Mouse (Mus musculus) hindbrain, embryonic 16.5 days (tissue): Measurements from ENCODE around the gene Tsr3. TPM values are rescaled to one million over a fixed set of nuclear protein-coding genes. Genes with fewer than 3 reads are reported as not detected.
A peak's percentile ranks its signal among the peaks of the same experiment; 100 is the strongest.

ENCODE experiments used
- ATAC-seq: fragments of 200-750 bp; cut with Nextera tagmentation; 2 replicates; pipeline ENCODE4 v1.8.0; 2017; ENCODE audit warnings: moderate TSS enrichment, moderate library complexity
- H3K27ac ChIP-seq: fragments of 300-500 bp; sonication (generic); 2 replicates; pipeline ENCODE4 v1.5.1; 2014; ENCODE audit warnings: low read depth, mild to moderate bottlenecking, control low read depth, low read length, moderate library complexity
- H3K27me3 ChIP-seq: fragments of 300-500 bp; sonication (generic); replicated peaks from 2 replicates; pipeline ENCODE4 v1.6.1; 2014; ENCODE audit warnings: low read length; ENCODE audit not compliant: control insufficient read depth, insufficient read depth
- H3K36me3 ChIP-seq: fragments of 300-500 bp; sonication (generic); 2 replicates; pipeline ENCODE4 v1.6.1; 2014; ENCODE audit warnings: mild to moderate bottlenecking, low read length, moderate library complexity, mixed read lengths; ENCODE audit not compliant: control insufficient read depth, insufficient read depth
- H3K4me1 ChIP-seq: fragments of 300-500 bp; sonication (generic); 2 replicates; pipeline ENCODE4 v1.6.1; 2014; ENCODE audit warnings: low read depth, low read length; ENCODE audit not compliant: control insufficient read depth, insufficient read depth
- H3K4me2 ChIP-seq: fragments of 300-500 bp; sonication (generic); 2 replicates; pipeline ENCODE4 v1.6.1; 2014; ENCODE audit warnings: mild to moderate bottlenecking, low read length, control low read depth, moderate library complexity
- H3K4me3 ChIP-seq: fragments of 300-500 bp; sonication (generic); 2 replicates; pipeline ENCODE4 v1.5.1; 2014; ENCODE audit warnings: mild to moderate bottlenecking, low read length, control low read depth, moderate library complexity
- H3K9ac ChIP-seq: fragments of 300-500 bp; sonication (generic); 2 replicates; pipeline ENCODE4 v1.6.1; 2014; ENCODE audit warnings: low read depth, mild to moderate bottlenecking, control low read depth, low read length, moderate library complexity
- H3K9me3 ChIP-seq: fragments of 300-500 bp; sonication (generic); 2 replicates; pipeline ENCODE4 v1.6.1; 2014; ENCODE audit warnings: mild to moderate bottlenecking, low read length, moderate library complexity; ENCODE audit not compliant: control insufficient read depth
- WGBS: fragments of 180-500 bp; shearing (Covaris S2); extraction: QIAGEN DNeasy Blood & Tissue Kit; methylation state at CpG from one replicate; pipeline ENCODE4 v1.1.7; 2014; 5-methylcytosine and 5-hydroxymethylcytosine counted together
- polyA plus RNA-seq: library from polyadenylated mRNA; unstranded; fragments of >200 nt; fragmentation: Nextera tagmentation; extraction: Ambion mirVana; gene quantifications from 2 replicates; pipeline ENCODE4 v1.2.1, GENCODE M21; 2015

Gene Tsr3
- polyA plus RNA-seq, 1 experiment from 2014 or later = 57.4 TPM

DNA sequence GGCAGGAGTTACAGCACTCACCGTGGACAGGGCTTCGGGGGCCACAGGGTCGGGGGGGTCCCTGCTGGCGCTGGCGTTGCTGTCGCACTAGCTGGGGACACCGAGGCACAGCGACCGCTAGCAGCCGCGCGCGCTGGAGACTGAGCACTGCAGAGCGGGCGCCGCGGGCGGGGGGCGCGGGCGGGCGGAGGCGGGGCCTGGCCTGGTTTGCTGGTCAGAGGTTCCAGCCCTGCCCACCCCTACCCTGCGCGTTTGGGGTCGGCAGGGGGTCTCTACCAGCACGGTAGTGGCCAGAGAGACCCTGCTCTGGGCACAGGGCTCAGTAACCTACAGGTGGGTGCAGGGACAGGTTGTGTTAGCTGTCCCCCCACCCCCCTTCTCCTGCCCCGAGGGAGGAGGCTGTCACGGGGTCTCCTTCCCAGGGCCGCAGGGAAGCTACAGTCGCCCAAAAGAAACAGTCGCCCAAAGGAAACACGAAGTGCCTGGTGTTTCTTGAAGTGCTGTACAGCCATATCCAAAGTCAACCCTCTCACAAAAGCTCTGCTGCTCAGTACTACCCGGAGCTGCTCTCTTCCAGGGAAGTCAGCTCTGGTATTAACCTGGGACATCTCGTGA is 16.3 kb downstream of the Tsr3 start, which contains the start of gene Baiap3:
Baiap3 (minus strand) TSS at position 225 of the 615 bp plus-strand sequence.
- H3K9me3 ChIP-seq = no peaks in the 10 kb centered on the region
- peaks cover 35% of the 10 kb centered on the region for H3K4me1 ChIP-seq
- H3K36me3 ChIP-seq = no peaks in the 10 kb centered on the region; the same call in 1 of the 2 replicates
- H3K4me3 ChIP-seq = peak within 1 kb of the TSS; percentile 39
- WGBS = 5% methylated on average over 24 of the region's 35 CpGs
- H3K4me2 ChIP-seq = peak within 1 kb of the TSS; percentile 61
- peaks cover 11% of the 10 kb centered on the region for H3K27me3 ChIP-seq
- peak; percentile 15; the same call in 1 of the 2 replicates for ATAC-seq
- H3K9ac ChIP-seq = peak within 1 kb of the TSS; percentile 53
- H3K27ac ChIP-seq = no peak within 1 kb of the TSS

DNA sequence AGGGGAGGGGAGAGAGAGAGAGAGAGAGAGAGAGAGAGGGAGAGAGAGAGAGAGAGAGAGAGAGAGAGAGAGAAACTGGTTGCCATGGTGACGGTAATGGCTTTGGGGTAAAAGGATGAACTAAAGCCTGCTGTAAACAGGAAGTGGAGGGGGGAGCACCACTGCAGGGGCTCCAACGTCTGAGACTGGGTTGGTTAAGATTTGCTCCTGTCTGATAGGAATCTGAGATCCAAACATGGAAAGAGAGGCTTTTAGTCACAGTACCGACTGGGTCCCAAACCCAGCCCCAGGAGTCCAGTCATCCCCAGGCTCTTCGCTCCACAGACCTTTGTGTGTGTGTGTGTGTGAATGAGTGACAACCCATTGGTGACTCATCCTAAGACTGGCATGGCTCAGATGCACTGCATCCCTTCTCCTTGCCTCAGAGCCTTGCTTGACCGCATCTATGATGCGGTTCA is 17.9 kb downstream of the Tsr3 start:
- H3K27ac ChIP-seq = no peak overlapping the region
- H3K27me3 ChIP-seq = peaks cover 11% of the 10 kb centered on the region

DNA sequence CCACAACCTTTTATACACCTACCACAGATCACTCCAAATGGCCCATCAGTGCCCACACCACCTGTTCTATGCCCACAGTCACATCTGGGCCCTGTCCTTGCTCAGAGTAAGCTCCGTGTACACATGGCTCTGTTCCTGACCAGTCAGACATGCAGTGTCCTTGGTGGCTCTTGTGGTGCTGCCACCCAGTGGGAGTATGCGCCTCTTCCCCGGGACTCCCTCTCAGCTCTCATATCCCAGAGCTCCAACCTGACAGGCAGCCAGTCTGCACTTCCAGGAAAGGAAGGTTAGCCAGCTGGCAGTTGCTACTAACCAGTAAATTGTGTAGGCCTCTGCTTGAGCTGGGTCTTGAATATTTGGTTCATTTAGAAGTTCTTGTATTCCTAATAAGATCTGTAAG is 24.5 kb downstream of the Tsr3 start:
- 78% methylated on average over 3 of the region's 3 CpGs for WGBS
- Histone ChIP-seq H3K9ac (no peak overlapping the region), H3K4me2 (no peak overlapping the region), H3K27me3 (no peaks in the 10 kb centered on the region), H3K4me3 (no peak overlapping the region), H3K36me3 (peaks cover 54% of the 10 kb centered on the region), H3K4me1 (peaks cover 1% of the 10 kb centered on the region; the same call in 1 of the 2 replicates), H3K9me3 (no peaks in the 10 kb centered on the region), H3K27ac (no peak overlapping the region)
- ATAC-seq = no peak

More for the DNA sequence above, 17.9 kb downstream of the Tsr3 start:
- Histone ChIP-seq H3K36me3 (peaks cover 3% of the 10 kb centered on the region), H3K4me1 (peaks cover 29% of the 10 kb centered on the region), H3K9ac (no peak overlapping the region), H3K9me3 (no peaks in the 10 kb centered on the region), H3K4me3 (no peak overlapping the region), H3K4me2 (no peak overlapping the region)
- 50% methylated on average over 6 of the region's 6 CpGs for WGBS
- no peak for ATAC-seq

DNA sequence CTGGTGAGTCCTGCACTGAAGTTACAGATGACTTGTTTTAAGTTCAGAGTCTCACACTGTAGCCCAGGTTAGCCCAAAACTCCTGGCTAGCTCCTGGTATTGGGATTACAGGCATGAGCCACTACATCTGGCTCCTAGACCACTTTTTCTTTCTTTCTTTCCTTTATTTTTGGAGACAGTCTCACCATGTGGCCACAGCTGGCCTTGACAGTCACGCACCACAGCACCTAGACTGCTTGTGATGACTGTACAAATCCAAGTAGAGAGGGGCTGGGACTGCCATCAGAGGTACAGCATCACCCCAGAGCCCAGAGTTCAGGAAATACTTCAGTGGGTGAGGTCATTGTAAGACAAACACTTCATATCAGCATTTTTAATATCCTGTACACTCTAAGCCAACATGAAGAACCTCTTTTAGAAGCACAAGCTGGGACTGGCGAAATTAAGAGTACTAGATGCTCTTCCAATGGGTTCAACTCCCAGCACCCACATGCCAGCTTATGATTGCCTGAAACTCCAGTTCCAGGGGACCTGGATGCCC is 30.9 kb downstream of the Tsr3 start:
- no peak for ATAC-seq
- no peak overlapping the region; the same call in 1 of the 2 replicates for H3K4me3 ChIP-seq
- H3K27ac ChIP-seq = no peak overlapping the region
- H3K9ac ChIP-seq = no peak overlapping the region
- H3K36me3 ChIP-seq = peaks cover 26% of the 10 kb centered on the region
- 78% methylated on average over 2 of the region's 2 CpGs for WGBS
- peaks cover 33% of the 10 kb centered on the region for H3K4me1 ChIP-seq
- peak overlapping the region; percentile 97 for H3K4me2 ChIP-seq
- H3K9me3 ChIP-seq = no peaks in the 10 kb centered on the region
- no peaks in the 10 kb centered on the region for H3K27me3 ChIP-seq

DNA sequence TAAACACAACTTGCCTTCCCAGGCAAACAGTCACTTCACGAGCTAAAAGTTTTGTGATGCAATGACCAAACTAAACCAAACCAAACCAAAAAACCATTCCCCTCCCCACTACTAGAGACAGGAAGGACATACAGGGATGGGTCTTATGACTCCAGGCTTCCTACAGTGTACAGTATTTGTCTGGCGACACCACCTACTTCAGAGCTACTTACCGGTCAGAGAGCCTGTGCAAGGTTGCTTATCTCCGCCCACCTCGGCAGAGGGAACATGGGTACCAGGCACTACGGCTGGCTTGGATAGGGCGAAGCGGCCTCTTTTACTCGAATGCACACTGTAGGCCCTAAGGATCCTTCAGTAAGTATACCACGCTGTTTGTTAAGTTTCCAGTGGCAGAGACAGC is 32.4 kb downstream of the Tsr3 start:
- WGBS = 1% methylated on average over 10 of the region's 10 CpGs
- no peak for ATAC-seq
- Histone ChIP-seq H3K4me1 (peaks cover 33% of the 10 kb centered on the region), H3K4me3 (peak overlapping the region; percentile 89), H3K9ac (peak overlapping the region; percentile 98), H3K9me3 (no peaks in the 10 kb centered on the region), H3K27ac (peak overlapping the region; percentile 99), H3K36me3 (peaks cover 13% of the 10 kb centered on the region), H3K27me3 (no peaks in the 10 kb centered on the region), H3K4me2 (peak overlapping the region; percentile 97)

DNA sequence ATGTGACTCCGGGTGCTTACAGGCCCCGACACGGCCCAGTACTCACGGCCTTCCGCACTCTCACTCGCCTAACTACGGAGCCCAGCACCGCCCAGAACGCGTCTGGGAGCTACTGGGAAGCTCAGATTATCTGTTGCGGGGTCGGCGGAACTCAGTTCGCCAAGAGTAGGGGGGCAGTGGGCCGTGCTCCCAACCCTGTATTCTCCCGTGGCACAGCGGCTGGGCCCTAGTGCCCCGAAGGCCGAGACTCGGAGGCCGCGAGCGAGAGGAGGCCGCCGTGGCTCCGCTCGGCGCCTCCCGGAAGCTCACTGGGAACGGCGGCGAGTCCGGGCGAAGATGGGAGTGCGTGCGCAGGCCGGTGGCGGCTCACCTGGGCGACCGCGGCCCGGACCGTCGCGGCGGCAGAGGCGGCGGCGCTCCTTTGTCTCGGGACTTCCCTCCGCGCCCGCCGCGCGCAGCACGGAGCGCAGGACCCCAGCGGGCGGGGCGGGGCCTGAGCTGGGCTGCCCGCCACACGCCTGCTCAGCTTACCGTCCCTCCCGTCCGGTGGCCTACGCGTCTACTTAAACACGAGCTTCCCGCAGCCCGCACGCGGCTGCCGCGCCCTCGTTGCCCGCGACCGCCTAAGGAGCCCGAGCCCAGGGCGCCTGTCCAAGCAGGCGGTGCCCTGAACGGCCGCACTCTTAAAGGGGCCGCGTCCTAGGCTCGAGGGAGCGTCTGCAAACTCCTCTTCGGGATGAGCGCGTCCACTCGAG is 33.2 kb downstream of the Tsr3 start:
- H3K9me3 ChIP-seq = no peaks in the 10 kb centered on the region
- H3K4me1 ChIP-seq = peaks cover 33% of the 10 kb centered on the region
- peak overlapping the region; percentile 99 for H3K27ac ChIP-seq
- peak overlapping the region; percentile 98 for H3K9ac ChIP-seq
- H3K4me3 ChIP-seq = peak overlapping the region; percentile 89
- peak overlapping the region; percentile 97 for H3K4me2 ChIP-seq
- under 1% methylated on average over 64 of the region's 92 CpGs for WGBS
- no peaks in the 10 kb centered on the region for H3K27me3 ChIP-seq
- H3K36me3 ChIP-seq = peaks cover 6% of the 10 kb centered on the region
- ATAC-seq = peak; percentile 92

DNA sequence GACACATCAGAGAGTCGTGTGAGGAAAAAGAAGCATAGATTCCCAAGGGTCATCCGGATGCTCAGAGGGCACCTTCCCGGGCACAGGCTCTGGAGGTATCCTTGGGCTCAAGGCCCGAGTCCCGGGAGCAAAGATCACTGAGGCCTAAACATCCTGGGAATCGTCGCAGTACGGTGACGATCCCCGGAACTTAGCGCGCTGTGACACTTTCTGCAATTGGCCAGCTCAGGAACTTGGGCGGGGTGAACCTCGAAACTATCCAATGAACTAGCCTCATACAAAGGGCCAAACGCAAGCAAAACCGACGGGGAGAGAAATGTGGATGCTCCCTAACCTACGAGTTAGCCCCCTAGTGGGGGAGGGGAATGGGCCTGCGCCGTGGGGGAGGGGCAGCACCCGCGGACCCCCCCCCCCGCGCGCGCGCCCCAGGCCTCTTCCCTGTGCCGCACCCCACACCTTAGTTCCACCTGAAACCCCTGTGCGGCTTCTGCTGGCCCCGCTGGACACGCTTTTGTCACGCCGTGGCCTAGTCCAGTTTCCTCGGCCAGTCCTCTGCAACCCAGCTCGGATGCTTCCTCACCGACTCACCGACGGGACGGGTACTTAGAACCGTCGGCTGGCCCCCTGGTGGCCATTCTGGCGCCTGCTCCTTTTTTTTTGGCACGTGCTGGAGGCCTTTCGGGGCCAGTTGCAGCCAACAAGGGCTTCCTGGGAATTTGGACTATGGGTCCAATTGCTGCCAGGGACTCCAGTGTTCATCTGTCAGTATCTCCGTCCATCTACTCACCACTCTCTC is 33.9 kb downstream of the Tsr3 start:
- H3K4me3 ChIP-seq = peak overlapping the region; percentile 89
- peak; percentile 86 for ATAC-seq
- H3K36me3 ChIP-seq = no peaks in the 10 kb centered on the region
- peak overlapping the region; percentile 50 for H3K4me2 ChIP-seq
- peak overlapping the region; percentile 99 for H3K27ac ChIP-seq
- H3K9me3 ChIP-seq = no peaks in the 10 kb centered on the region
- H3K9ac ChIP-seq = peak overlapping the region; percentile 98
- peaks cover 33% of the 10 kb centered on the region for H3K4me1 ChIP-seq
- no peaks in the 10 kb centered on the region for H3K27me3 ChIP-seq
- WGBS = under 1% methylated on average over 39 of the region's 45 CpGs

DNA sequence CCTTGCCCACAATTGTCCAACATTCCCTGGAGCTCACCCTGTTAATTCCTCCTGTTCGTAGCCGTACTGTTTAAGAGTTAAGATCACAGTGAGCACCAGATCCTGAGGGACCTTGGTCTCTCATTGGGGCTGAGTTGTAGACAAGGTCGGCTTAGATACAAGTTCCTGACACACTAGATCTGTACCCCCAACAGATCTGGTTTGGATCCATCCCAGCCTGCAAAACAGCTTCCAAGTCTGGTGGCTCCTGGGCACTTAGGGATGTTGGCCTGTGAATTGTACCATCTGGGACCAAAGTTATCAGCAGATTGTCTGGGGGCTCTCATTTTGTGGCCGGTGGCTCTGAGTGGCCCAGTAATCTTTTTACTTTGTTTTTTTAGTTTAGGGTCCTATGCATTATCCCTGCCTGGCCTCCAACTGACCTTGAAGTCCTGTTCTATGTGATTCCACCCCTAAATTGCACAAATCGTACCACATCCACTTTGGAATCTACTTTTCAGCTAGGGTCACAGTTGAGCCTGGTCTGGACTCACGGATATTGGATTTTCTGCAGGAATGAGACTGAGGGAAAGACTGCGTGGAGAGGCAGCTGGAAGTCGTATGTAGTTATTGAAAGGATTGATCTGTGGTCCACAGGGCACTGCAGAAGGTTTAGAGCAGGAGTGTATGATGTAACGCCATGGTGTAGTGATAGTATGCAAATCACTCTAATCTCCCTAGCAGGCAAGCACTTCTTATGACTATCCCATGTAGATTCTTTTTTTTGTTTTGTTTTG is 34.8 kb downstream of the Tsr3 start, which contains the start of gene Ube2i:
Ube2i (minus strand) TSS at position 52 of the 776 bp plus-strand sequence.
- Histone ChIP-seq H3K4me2 (peak within 1 kb of the TSS; percentile 50), H3K27ac (peak within 1 kb of the TSS; percentile 99), H3K36me3 (no peaks in the 10 kb centered on the region), H3K9ac (peak within 1 kb of the TSS; percentile 98), H3K4me3 (peak within 1 kb of the TSS; percentile 89), H3K27me3 (no peaks in the 10 kb centered on the region), H3K4me1 (peaks cover 29% of the 10 kb centered on the region), H3K9me3 (no peaks in the 10 kb centered on the region)
- 79% methylated on average over 9 of the region's 9 CpGs for WGBS
- ATAC-seq = no peak
